Mouse (Mus musculus) kidney, adult 2 months (tissue): ENCODE measurements around the gene Wdr81. TPM values are rescaled to one million over a fixed set of nuclear protein-coding genes. Genes with fewer than 3 reads are reported as not detected.
A peak's percentile ranks its signal among the peaks of the same experiment; 100 is the strongest.

Experiments
- DNase-seq: peaks from one replicate; pipeline ENCODE4 v3.0.0; 2021
- H3K27ac ChIP-seq: fragments of 200-500 bp; 2 replicates; pipeline ENCODE4 v1.5.1; 2012; ENCODE audit warnings: low read depth, low read length, control low read depth, inconsistent platforms; ENCODE audit not compliant: insufficient read depth
- H3K27me3 ChIP-seq: fragments of 200-500 bp; replicated peaks from 2 replicates; pipeline ENCODE4 v1.6.1; 2012; ENCODE audit warnings: mild to moderate bottlenecking, moderate library complexity, low read length, inconsistent platforms; ENCODE audit not compliant: control insufficient read depth, insufficient read depth
- H3K36me3 ChIP-seq: fragments of 200-500 bp; 2 replicates; pipeline ENCODE4 v1.6.1; 2012; ENCODE audit warnings: mild to moderate bottlenecking, moderate library complexity, low read length, inconsistent platforms; ENCODE audit not compliant: control insufficient read depth, insufficient read depth
- H3K4me1 ChIP-seq: fragments of 200-500 bp; 2 replicates; pipeline ENCODE4 v1.6.1; 2011; ENCODE audit warnings: low read length; ENCODE audit not compliant: control insufficient read depth, insufficient read depth
- H3K4me3 ChIP-seq: fragments of 200-500 bp; 2 replicates; pipeline ENCODE4 v1.5.1; 2011; ENCODE audit warnings: mild to moderate bottlenecking, low read depth, low read length, control low read depth; ENCODE audit not compliant: insufficient read depth
- CTCF ChIP-seq: fragments of 200-500 bp; conservative IDR thresholded peaks from 2 replicates; pipeline ENCODE4 v1.5.1; 2011; ENCODE audit warnings: low read depth, mild to moderate bottlenecking, control low read depth, low read length, moderate library complexity, mixed read lengths; ENCODE audit not compliant: insufficient read depth, insufficient read length
- POLR2A ChIP-seq: fragments of 200-500 bp; IDR thresholded peaks from one replicate; pipeline ENCODE4 v1.6.1; 2011; ENCODE audit warnings: low read depth, low read length, control low read depth
- WGBS: fragments of 180-500 bp; shearing (Covaris S2); methylation state at CpG from one replicate; pipeline ENCODE4 v1.1.7; 2018; 5-methylcytosine and 5-hydroxymethylcytosine counted together
- polyA plus RNA-seq: library from polyadenylated mRNA; depleted of rRNA; stranded (reverse); fragments of >200 nt; gene quantifications from 2 replicates; pipeline ENCODE4 v1.2.3, GENCODE M21; 2012

The Wdr81 gene
- polyA plus RNA-seq, 1 experiment = 17.7 TPM

GRCm38 (mm10) chr11:75465051-75465450, 10.5 kb upstream of the Wdr81 start:
- DNase-seq = no peak
- Histone ChIP-seq H3K4me1 (peaks cover 28% of the 10 kb centered on the region), H3K36me3 (peaks cover 16% of the 10 kb centered on the region), H3K4me3 (no peak overlapping the region), H3K27me3 (no peaks in the 10 kb centered on the region), H3K27ac (no peak overlapping the region)
- no peak for TF ChIP-seq POLR2A
- TF ChIP-seq CTCF = no peak
- 88% methylated on average over 6 of the region's 6 CpGs for WGBS

DNA sequence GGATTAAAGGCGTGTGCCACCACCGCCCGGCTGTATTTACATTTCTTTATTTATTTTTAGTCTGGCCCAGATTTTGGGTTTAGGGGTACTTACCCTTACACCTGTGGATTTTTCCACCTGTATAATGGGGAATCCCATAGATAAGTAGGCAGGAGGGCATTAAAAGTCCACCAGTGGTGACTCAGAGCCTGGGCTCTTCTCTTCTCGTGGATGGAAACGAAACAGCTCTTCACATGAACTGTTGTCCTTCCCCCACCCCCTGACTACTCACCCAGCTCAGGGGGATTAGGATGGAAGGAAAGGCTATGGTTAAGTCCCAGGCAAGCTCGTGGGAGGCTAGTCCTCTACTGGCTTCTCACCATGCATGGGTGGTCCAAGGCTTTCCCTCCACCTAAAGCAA, 9.9 kb upstream of the Wdr81 start:
- H3K4me1 ChIP-seq = peaks cover 34% of the 10 kb centered on the region
- no peak overlapping the region for H3K4me3 ChIP-seq
- peaks cover 16% of the 10 kb centered on the region for H3K36me3 ChIP-seq
- WGBS = 80% methylated on average over 6 of the region's 6 CpGs
- H3K27ac ChIP-seq = no peak overlapping the region
- no peak for TF ChIP-seq CTCF
- TF ChIP-seq POLR2A = no peak
- DNase-seq = no peak
- H3K27me3 ChIP-seq = no peaks in the 10 kb centered on the region

- H3K27ac ChIP-seq = peak overlapping the region; percentile 73
- DNase-seq = peak; percentile 19
- 20% methylated on average over 4 of the region's 4 CpGs for WGBS
- peak overlapping the region; percentile 37 for H3K4me3 ChIP-seq
- peaks cover 40% of the 10 kb centered on the region for H3K4me1 ChIP-seq
- H3K36me3 ChIP-seq = peaks cover 16% of the 10 kb centered on the region
- TF ChIP-seq CTCF (no peak), POLR2A (no peak)
- no peaks in the 10 kb centered on the region for H3K27me3 ChIP-seq
Observed at GRCm38 (mm10) chr11:75463624-75464023, 9.1 kb upstream of the Wdr81 start.

- DNase-seq = peak; percentile 98
- Histone ChIP-seq H3K27me3 (no peaks in the 10 kb centered on the region), H3K4me1 (peaks cover 37% of the 10 kb centered on the region), H3K36me3 (peaks cover 16% of the 10 kb centered on the region), H3K4me3 (peak overlapping the region; percentile 85), H3K27ac (peak overlapping the region; percentile 99)
- WGBS = 3% methylated on average over 9 of the region's 9 CpGs
- TF ChIP-seq POLR2A (no peak), CTCF (no peak)
Observed at GRCm38 (mm10) chr11:75462865-75463336, 8.4 kb upstream of the Wdr81 start.

GRCm38 (mm10) chr11:75462253-75462783, 7.8 kb upstream of the Wdr81 start:
- Histone ChIP-seq H3K36me3 (peaks cover 16% of the 10 kb centered on the region), H3K27me3 (no peaks in the 10 kb centered on the region), H3K27ac (peak overlapping the region; percentile 99), H3K4me3 (peak overlapping the region; percentile 85), H3K4me1 (peaks cover 33% of the 10 kb centered on the region)
- DNase-seq = peak; percentile 98
- peak; percentile 41 for TF ChIP-seq POLR2A
- no peak for TF ChIP-seq CTCF
- WGBS = 2% methylated on average over 16 of the region's 16 CpGs

DNA sequence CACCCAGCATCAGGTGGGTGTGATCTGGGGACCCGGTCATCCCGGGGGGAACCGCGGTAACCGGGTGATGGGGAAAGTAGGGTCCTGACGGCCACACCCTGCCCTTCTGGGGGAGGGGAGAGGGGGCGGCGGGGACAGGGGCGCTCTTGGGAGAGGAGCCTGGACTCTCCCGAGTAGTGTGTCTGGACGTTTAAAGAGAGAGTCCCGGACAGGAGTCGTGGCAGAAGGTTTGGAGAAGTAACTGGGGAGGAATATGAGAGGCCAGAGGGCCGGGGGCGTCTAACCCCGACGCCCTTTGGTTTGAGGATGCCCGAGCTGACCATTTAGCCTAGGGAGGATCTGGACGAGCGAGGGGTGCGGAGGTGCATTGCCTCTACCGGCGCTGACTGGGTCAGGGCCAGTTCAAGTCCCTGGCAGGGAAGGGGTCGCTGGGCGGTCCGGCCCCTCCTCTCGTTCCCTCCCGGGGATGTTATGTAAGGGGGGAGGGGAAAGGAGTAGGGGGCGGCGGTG, 7.3 kb upstream of the Wdr81 start:
- Histone ChIP-seq H3K27me3 (no peaks in the 10 kb centered on the region), H3K4me3 (peak overlapping the region; percentile 85), H3K4me1 (peaks cover 33% of the 10 kb centered on the region), H3K27ac (peak overlapping the region; percentile 99), H3K36me3 (peaks cover 15% of the 10 kb centered on the region)
- no peak for DNase-seq
- 1% methylated on average over 30 of the region's 30 CpGs for WGBS
- TF ChIP-seq CTCF (no peak), POLR2A (no peak)

DNA sequence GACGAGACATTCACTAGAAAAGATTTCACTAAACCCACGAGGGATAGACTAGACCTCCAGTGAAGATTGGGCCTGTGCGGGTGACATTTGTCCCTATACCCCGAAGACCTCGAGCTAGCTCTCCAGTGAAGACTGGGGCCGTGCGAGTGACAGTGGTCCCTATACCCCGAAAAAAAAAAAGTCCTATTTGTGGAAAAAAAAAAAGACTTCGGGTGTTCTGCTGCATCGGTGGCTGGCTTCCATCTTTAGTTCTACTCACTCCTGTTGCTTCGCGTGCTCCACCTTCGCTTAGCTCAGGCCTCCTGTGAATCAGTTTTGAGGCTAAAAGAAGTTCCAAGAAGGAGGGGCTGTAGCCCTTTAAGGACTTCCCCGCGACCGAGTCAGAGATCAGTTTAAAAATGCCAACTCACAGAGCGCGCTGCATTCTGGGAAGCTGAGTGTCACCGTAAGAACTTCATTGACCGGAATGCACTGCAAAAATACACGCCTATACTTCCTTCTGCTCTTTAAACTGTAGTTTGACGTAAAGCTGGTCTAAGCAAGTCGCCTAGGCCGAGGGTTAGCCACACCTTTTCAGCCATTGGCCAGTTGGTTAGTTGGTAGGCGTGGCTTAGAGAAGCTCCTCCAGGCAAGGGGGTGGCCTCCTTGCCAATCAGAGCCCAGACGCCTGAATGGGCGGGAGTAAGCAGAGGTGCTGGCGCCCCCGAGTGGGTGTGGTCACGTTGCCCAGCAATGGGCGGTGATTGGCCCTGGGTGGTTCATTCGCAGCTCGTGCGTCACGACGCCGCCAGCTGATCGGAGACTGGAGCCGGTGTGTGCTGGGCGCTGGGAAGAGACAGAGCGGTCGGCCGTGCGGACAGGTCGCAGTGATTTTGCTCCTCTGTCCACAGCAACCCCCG, 6.6 kb upstream of the Wdr81 start, which contains the start of gene Tlcd2:
Gene Tlcd2, plus strand, starts transcription at position 872 of the 899 bp plus-strand sequence.
- Histone ChIP-seq H3K4me1 (peaks cover 33% of the 10 kb centered on the region), H3K36me3 (peaks cover 13% of the 10 kb centered on the region), H3K27ac (peak within 1 kb of the TSS; percentile 99), H3K4me3 (peak within 1 kb of the TSS; percentile 85), H3K27me3 (no peaks in the 10 kb centered on the region)
- peak; percentile 99 for TF ChIP-seq POLR2A
- TF ChIP-seq CTCF = no peak
- DNase-seq = peak; percentile 100
- WGBS = under 1% methylated on average over 46 of the region's 46 CpGs
